Mouse (Mus musculus): ENCODE data around the gene Tmem218. TPM values are rescaled to one million over a fixed set of nuclear protein-coding genes. Genes with fewer than 3 reads are reported as not detected.

Gene Tmem218
- polyA plus RNA-seq, 1 experiment from 2014 or later: 12.3 TPM

- H3K9ac ChIP-seq: no peak overlapping the region
- no peaks in the 10 kb centered on the region for H3K36me3 ChIP-seq
- H3K9me3 ChIP-seq: no peaks in the 10 kb centered on the region
- H3K4me3 ChIP-seq: no peak overlapping the region
- no peak for ATAC-seq (ENCODE audit: borderline replicate concordance, extremely low read depth, low FRiP score, low TSS enrichment)
- no peak overlapping the region for H3K4me2 ChIP-seq
- H3K4me1 ChIP-seq: no peaks in the 10 kb centered on the region
- no peak overlapping the region for H3K27ac ChIP-seq
- H3K27me3 ChIP-seq: no peaks in the 10 kb centered on the region
- 81% methylated on average over 2 of the region's 2 CpGs for WGBS
These were observed 58.6 kb downstream of the Tmem218 start for GRCm38 (mm10) chr9:37266622-37267021.

Other genes with a start within 250 kb of the Tmem218 start
- gene Pknox2, start 60.8 kb upstream of the Tmem218 start, polyA plus RNA-seq (2015; fragmentation: Nextera tagmentation; extraction: Ambion mirVana): 10.6 and 11.4 TPM in 2 replicates
- 1.1 and 1.6 TPM in 2 replicates for gene Slc37a2, start 47.5 kb downstream of the Tmem218 start, polyA plus RNA-seq (2015; fragmentation: Nextera tagmentation; extraction: Ambion mirVana)
- 9.0 and 9.3 TPM in 2 replicates for gene Ccdc15, start 140.2 kb downstream of the Tmem218 start, polyA plus RNA-seq (2015; fragmentation: Nextera tagmentation; extraction: Ambion mirVana)
- 0.11 and 0.14 TPM in 2 replicates for gene Hepacam, start 159.1 kb downstream of the Tmem218 start, polyA plus RNA-seq (2015; fragmentation: Nextera tagmentation; extraction: Ambion mirVana)
- 20.6 and 23.7 TPM in 2 replicates for gene Robo4, start 193.7 kb downstream of the Tmem218 start, polyA plus RNA-seq (2015; fragmentation: Nextera tagmentation; extraction: Ambion mirVana)
- gene Robo3, start 225.0 kb downstream of the Tmem218 start, polyA plus RNA-seq (2015; fragmentation: Nextera tagmentation; extraction: Ambion mirVana): 0.18 and 0.21 TPM in 2 replicates

All from lung, embryonic 15.5 days (tissue).